Mouse (Mus musculus) E14TG2a.4 (cell line): Measurements from ENCODE around the gene Abcd3.

ENCODE experiments used
- CTCF ChIP-seq: conservative IDR thresholded peaks from 2 replicates; pipeline ENCODE4 v1.5.1; 2014; ENCODE audit warnings: low read length
- NANOG ChIP-seq: IDR thresholded peaks from 2 replicates; pipeline ENCODE4 v1.6.1; 2014; ENCODE audit warnings: borderline replicate concordance, low read length, mixed read lengths
- POU5F1 ChIP-seq: IDR thresholded peaks from 2 replicates; pipeline ENCODE4 v1.6.1; 2014; ENCODE audit warnings: low read length, borderline replicate concordance

DNA sequence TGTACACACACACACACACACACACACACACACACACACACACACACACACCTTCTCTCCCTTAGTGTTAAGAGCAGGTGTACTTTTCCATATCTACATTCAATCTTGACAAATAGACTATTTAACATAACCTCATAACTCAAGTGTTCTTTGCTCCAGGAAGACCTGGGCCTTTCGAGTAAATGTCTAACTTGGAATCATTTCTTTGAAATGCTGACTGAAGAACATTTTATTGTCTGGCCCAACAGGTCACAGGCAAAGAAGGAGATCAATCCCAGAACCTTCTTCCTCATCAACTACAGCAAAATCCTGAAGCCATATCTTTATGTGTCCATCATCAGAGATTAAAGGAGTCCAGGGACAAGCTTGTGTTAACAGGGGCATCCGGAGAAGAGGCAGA lies 100.6 kb downstream of the Abcd3 start:
- TF ChIP-seq CTCF (no peak), NANOG (no peak), POU5F1 (no peak)
